Mouse (Mus musculus) MEL-GATA-1-ER (cell line): Measurements from ENCODE around the gene AB124611.
"Not testable (repeated sequence)": the region's sequence is repeated elsewhere in the genome, so short reads cannot be mapped to it uniquely, and the experiment has no call there.

ENCODE experiments used
- DNase-seq: peaks from one replicate; pipeline ENCODE4 v3.0.0-alpha.2; 2012; ENCODE audit warnings: low read depth; ENCODE audit errors: extremely low read depth

The AB124611 gene

GRCm38 (mm10) chr9:21518690-21519089 is 7.3 kb upstream of the AB124611 start:
- DNase-seq, result not testable (repeated sequence)

- DNase-seq, result no peak
Measured at GRCm38 (mm10) chr9:21525142-21525936, 637 bp upstream of the AB124611 start.

- DNase-seq, result no peak
Measured at GRCm38 (mm10) chr9:21526634-21526944, 613 bp downstream of the AB124611 start.

- DNase-seq, result peak; percentile 56
Measured at GRCm38 (mm10) chr9:21527100-21527801, 1.3 kb downstream of the AB124611 start.

GRCm38 (mm10) chr9:21527917-21528324 is 1.9 kb downstream of the AB124611 start:
- DNase-seq, result peak; percentile 85

- DNase-seq, result no peak
Measured at GRCm38 (mm10) chr9:21536501-21536900, 10.5 kb downstream of the AB124611 start.

GRCm38 (mm10) chr9:21537009-21537408 is 11.0 kb downstream of the AB124611 start:
- DNase-seq, result no peak

- no peak for DNase-seq
Measured at GRCm38 (mm10) chr9:21539981-21540753, 14.2 kb downstream of the AB124611 start.

- DNase-seq, result not testable (repeated sequence)
Measured at GRCm38 (mm10) chr9:21542001-21542400, 16.0 kb downstream of the AB124611 start.

GRCm38 (mm10) chr9:21545351-21545915 is 19.5 kb downstream of the AB124611 start:
- DNase-seq, result no peak

GRCm38 (mm10) chr9:21545916-21546788 is 20.2 kb downstream of the AB124611 start:
- DNase-seq, result peak; percentile 97

GRCm38 (mm10) chr9:21546789-21547074 is 20.8 kb downstream of the AB124611 start, which contains the start of gene Carm1:
Gene Carm1 (plus strand): TSS chr9:21546894.
- no peak for DNase-seq

- DNase-seq, result no peak
Measured at GRCm38 (mm10) chr9:21547075-21547941, 21.3 kb downstream of the AB124611 start.

- DNase-seq, result no peak
Measured at GRCm38 (mm10) chr9:21551049-21551448, 25.1 kb downstream of the AB124611 start.

GRCm38 (mm10) chr9:21553607-21554273 is 27.8 kb downstream of the AB124611 start:
- no peak for DNase-seq

- no peak for DNase-seq
Measured at GRCm38 (mm10) chr9:21555198-21555742, 29.3 kb downstream of the AB124611 start.

GRCm38 (mm10) chr9:21556996-21557395 is 31.0 kb downstream of the AB124611 start:
- DNase-seq, result no peak

- no peak for DNase-seq
Measured at GRCm38 (mm10) chr9:21557556-21557955, 31.6 kb downstream of the AB124611 start.

- DNase-seq, result peak; percentile 58
Measured at GRCm38 (mm10) chr9:21558366-21558765, 32.4 kb downstream of the AB124611 start.
